Mouse (Mus musculus): ENCODE measurements around the gene Cacng5. TPM values are rescaled to one million over a fixed set of nuclear protein-coding genes. Genes with fewer than 3 reads are reported as not detected.

Cacng5 gene
- polyA plus RNA-seq, 1 experiment: 0.02 TPM

DNA sequence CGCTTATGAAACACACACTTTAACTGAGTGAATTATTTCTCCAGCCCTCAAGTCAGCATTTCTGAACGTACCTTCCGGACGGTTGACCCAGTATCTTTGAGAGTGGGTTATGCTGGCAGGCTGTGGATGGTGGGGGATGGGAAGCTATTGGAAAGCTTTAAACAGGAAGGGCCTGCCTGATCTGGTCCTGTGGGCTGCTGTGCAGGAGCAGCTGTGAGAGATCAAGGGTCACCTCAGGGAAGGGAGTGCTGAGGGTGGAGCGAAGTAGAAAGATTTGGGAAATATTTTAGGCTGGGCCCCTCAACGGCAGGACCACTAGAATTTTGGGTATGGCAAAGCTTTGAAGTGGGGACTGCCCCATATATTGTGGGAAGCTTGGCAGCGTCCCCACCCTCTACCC lies 16.9 kb upstream of the Cacng5 start:
- no peak overlapping the region for H3K4me3 ChIP-seq (replicated peaks; ENCODE audit: extremely low read depth, low read depth, low read length)
- TF ChIP-seq POLR2A (IDR thresholded peaks at IDR 0.05; ENCODE audit: borderline replicate concordance, extremely low read depth, low read depth, low read length) (no peak), CTCF (IDR thresholded peaks at IDR 0.05; ENCODE audit: insufficient read depth, low read length) (no peak)
- WGBS: 51% methylated on average over 7 of the region's 7 CpGs
- H3K4me1 ChIP-seq (ENCODE audit: control insufficient read depth, insufficient read depth, low read length): no peaks in the 10 kb centered on the region
- no peak for DNase-seq

DNA sequence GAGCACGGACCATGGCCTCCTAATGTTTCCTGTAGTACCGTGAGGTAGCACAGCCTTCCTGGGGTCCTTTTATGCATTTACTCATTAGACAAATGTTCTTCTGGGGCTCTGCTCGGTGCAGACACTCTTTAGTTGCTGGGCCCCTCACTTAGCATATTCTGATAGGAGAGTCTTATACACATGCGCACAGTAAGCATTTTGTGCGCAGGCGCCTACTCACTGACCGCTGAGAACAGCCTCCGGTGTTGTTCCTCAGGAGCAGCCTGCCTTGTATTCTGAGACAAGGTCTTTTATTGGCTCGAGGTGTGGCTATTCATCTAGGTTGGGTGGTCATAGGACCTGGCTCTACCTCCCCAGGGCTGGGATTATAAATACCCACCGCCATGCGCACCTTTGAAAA lies 16.4 kb upstream of the Cacng5 start:
- no peak for TF ChIP-seq POLR2A (IDR thresholded peaks at IDR 0.05; ENCODE audit: borderline replicate concordance, extremely low read depth, low read depth, low read length)
- TF ChIP-seq CTCF (IDR thresholded peaks at IDR 0.05; ENCODE audit: insufficient read depth, low read length): no peak
- Histone ChIP-seq H3K4me1 (ENCODE audit: control insufficient read depth, insufficient read depth, low read length) (no peaks in the 10 kb centered on the region), H3K4me3 (replicated peaks; ENCODE audit: extremely low read depth, low read depth, low read length) (no peak overlapping the region)
- WGBS: 78% methylated on average over 11 of the region's 11 CpGs
- no peak for DNase-seq

DNA sequence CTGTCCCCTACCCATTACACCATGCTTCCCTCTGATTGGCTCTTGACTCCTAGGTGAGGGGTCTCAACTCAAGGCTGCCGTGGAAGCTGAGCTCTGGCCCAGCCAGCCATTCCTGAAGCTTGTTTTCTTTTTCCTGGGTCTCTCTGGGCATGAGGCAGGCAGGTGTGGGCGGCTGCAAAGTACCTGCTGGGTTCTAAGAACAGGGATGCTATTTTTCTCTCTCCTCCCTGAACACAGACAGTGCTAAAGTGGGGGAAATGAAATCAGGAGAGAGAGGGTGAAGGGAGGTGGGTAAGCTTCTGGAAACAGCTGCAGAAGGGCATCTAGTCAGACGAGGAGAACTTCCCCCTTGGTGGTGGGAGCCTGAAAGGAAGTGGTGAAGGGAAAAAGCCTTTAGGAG lies 14.9 kb upstream of the Cacng5 start:
- no peak for TF ChIP-seq CTCF (IDR thresholded peaks at IDR 0.05; ENCODE audit: insufficient read depth, low read length)
- TF ChIP-seq POLR2A (IDR thresholded peaks at IDR 0.05; ENCODE audit: borderline replicate concordance, extremely low read depth, low read depth, low read length): no peak
- 51% methylated on average over 3 of the region's 3 CpGs for WGBS
- no peaks in the 10 kb centered on the region for H3K4me1 ChIP-seq (ENCODE audit: control insufficient read depth, insufficient read depth, low read length)
- no peak for DNase-seq
- H3K4me3 ChIP-seq (replicated peaks; ENCODE audit: extremely low read depth, low read depth, low read length): no peak overlapping the region

DNA sequence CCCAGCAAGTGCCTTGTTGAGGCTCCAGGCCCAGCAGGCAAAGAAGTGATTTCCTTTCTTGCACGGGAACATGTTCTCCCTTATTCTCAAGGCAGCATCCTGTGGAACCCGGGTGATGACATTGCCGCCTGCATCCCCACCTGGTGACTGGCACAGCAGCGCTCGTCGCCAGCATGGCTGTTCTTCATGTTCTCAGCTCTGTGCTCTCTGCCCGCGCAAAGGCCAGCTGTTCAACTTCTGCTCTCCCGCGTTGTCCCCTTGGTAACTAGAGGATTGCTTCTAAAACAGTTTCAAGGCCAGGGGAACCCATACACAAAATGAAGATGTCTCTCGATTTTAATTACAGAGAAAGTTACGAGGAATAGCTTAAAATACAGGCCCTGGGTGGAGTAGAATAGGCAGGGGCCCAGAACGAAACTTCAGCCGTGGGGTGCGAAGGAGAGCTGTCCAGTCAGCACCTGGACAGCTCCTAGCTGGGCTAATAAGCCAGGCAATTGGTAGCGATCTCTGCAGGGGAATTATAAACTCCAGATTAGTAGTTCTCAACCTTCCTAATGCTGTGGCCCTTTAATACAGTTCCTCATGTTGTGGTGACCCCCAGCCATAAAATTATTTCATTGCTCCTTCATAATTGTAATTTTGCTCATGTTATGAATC lies 5.1 kb upstream of the Cacng5 start:
- DNase-seq: no peak
- Histone ChIP-seq H3K4me3 (replicated peaks; ENCODE audit: extremely low read depth, low read depth, low read length) (no peak overlapping the region), H3K4me1 (ENCODE audit: control insufficient read depth, insufficient read depth, low read length) (no peaks in the 10 kb centered on the region)
- no peak for TF ChIP-seq POLR2A (IDR thresholded peaks at IDR 0.05; ENCODE audit: borderline replicate concordance, extremely low read depth, low read depth, low read length)
- TF ChIP-seq CTCF (IDR thresholded peaks at IDR 0.05; ENCODE audit: insufficient read depth, low read length): no peak
- 41% methylated on average over 16 of the region's 16 CpGs for WGBS

DNA sequence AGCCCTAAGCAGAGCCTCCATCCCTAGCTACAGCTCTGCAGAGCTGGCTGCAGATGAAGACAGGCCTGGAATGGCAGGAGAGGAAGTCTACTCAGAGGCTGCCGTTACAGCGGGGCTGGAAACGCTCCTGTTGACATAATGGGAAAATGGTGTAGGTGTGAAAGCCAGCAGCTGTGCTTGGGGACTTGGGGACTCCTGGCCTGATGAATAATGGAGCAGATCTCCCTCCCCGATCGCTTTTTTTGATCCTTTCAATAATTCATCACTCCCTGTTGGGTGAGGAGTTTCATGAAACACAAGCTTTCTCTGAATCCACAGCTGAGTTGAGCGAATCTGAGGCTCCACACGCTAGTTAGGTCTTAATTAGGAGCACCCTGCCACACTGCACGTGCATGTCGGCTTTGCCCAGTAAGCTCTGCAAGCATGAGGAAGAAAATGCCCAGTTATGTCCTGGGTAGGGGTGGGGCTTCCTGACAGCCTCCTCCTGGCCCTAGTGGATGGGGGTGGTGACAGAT lies 2.9 kb upstream of the Cacng5 start:
- 57% methylated on average over 9 of the region's 9 CpGs for WGBS
- no peaks in the 10 kb centered on the region for H3K4me1 ChIP-seq (ENCODE audit: control insufficient read depth, insufficient read depth, low read length)
- H3K4me3 ChIP-seq (replicated peaks; ENCODE audit: extremely low read depth, low read depth, low read length): no peak overlapping the region
- TF ChIP-seq POLR2A (IDR thresholded peaks at IDR 0.05; ENCODE audit: borderline replicate concordance, extremely low read depth, low read depth, low read length): no peak
- no peak for TF ChIP-seq CTCF (IDR thresholded peaks at IDR 0.05; ENCODE audit: insufficient read depth, low read length)
- DNase-seq: no peak

DNA sequence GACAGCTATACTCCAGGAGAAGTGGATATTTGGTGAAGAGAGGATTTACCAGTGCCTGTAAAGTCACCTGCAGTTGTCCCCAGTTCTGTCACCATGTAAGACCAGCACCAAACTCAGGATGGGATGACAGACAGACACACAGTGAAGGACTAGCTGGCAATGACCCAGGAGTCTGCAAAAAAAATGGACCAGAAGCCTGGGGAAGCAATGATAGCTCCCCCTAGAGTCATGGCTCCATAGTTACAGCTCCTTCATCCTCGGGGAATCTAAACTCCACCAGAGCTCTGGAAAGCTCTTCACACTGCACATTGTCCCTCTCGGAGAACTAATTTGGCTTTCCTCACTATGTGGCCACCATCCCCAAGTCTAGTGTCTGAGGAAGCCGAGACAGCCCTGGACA lies 1.5 kb downstream of the Cacng5 start:
- Histone ChIP-seq H3K4me3 (replicated peaks; ENCODE audit: extremely low read depth, low read depth, low read length) (no peak overlapping the region), H3K4me1 (ENCODE audit: control insufficient read depth, insufficient read depth, low read length) (no peaks in the 10 kb centered on the region)
- TF ChIP-seq POLR2A (IDR thresholded peaks at IDR 0.05; ENCODE audit: borderline replicate concordance, extremely low read depth, low read depth, low read length) (no peak), CTCF (IDR thresholded peaks at IDR 0.05; ENCODE audit: insufficient read depth, low read length) (no peak)
- DNase-seq: no peak
- WGBS: 53% methylated on average over 3 of the region's 3 CpGs

DNA sequence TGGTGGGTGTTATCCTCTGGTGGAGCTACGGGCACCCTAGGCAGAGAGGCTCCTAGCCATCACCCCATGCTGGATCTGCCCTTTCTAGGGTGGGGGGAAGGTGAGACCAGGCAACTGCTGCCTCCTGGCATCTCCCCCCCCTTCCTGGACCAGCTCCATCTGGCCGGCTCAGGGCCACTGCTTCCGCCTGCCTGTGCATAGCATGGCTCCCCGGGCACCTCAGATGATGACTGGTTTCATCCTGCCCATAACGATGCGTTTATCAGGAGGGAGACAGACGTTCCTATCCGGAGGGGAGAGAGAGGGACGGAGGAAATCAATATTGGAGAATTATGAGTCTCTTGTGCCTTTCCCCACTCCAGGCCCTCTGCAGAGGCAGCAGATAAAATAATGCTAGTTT lies 9.5 kb downstream of the Cacng5 start:
- no peak for TF ChIP-seq POLR2A (IDR thresholded peaks at IDR 0.05; ENCODE audit: borderline replicate concordance, extremely low read depth, low read depth, low read length)
- no peak for TF ChIP-seq CTCF (IDR thresholded peaks at IDR 0.05; ENCODE audit: insufficient read depth, low read length)
- Histone ChIP-seq H3K4me1 (ENCODE audit: control insufficient read depth, insufficient read depth, low read length) (no peaks in the 10 kb centered on the region), H3K4me3 (replicated peaks; ENCODE audit: extremely low read depth, low read depth, low read length) (no peak overlapping the region)
- WGBS: 66% methylated on average over 9 of the region's 9 CpGs
- DNase-seq: no peak

DNA sequence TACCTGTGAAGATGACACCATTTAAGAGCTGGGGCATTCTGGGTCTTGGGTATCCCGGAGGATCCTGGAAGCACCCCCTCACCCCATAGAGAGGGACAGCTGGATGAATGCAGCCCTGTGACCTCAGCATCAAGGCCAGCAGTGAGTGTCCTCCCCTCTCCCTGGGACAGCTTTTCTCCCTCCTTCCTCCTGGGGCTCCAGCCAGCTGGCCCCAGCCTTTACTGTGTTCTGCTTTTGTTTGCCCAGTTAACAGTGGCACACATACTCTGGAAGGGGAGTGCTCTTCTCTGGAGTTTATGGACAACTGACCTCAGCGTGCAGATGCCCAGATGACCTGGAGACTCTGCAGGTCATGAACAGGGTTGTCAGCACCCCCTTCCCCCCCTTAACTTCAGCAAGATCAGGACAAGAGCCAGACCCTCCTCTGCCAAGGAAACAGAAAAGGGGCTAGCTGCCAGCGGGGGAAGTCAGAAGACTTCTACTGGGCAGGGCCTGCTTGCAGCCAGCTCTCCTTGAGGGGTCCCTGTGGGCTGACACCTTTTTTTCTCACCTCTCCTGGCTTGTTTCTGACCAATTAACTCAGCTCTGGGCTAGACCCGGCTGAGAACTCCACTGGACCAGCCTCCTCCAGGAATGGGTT lies 10.8 kb downstream of the Cacng5 start:
- TF ChIP-seq CTCF (IDR thresholded peaks at IDR 0.05; ENCODE audit: insufficient read depth, low read length) (no peak), POLR2A (IDR thresholded peaks at IDR 0.05; ENCODE audit: borderline replicate concordance, extremely low read depth, low read depth, low read length) (no peak)
- 23% methylated on average over 4 of the region's 4 CpGs for WGBS
- no peak for DNase-seq
- H3K4me3 ChIP-seq (replicated peaks; ENCODE audit: extremely low read depth, low read depth, low read length): no peak overlapping the region
- H3K4me1 ChIP-seq (ENCODE audit: control insufficient read depth, insufficient read depth, low read length): no peaks in the 10 kb centered on the region

DNA sequence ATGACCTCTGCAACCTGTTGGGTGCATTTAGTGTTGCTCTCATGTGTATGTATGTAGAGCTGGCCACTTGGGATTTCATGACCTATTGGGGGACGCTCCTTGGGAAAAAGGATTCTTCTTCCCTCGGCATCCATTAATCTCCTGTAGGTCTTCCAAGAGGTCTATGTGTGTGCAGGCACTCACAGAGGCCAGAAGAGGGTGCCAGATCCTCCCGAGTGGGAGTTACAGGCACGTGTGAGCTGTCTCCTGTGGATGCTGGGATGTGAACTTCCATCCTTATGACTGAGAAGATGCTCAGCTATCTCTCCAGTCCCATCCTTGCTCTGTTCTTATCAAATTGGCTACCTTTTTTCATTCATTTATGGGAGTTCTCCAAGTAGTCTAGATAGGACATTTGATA lies 14.4 kb downstream of the Cacng5 start:
- no peak for TF ChIP-seq CTCF (IDR thresholded peaks at IDR 0.05; ENCODE audit: insufficient read depth, low read length)
- TF ChIP-seq POLR2A (IDR thresholded peaks at IDR 0.05; ENCODE audit: borderline replicate concordance, extremely low read depth, low read depth, low read length): no peak
- WGBS: 40% methylated on average over 4 of the region's 4 CpGs
- H3K4me1 ChIP-seq (ENCODE audit: control insufficient read depth, insufficient read depth, low read length): no peaks in the 10 kb centered on the region
- DNase-seq: no peak
- no peak overlapping the region for H3K4me3 ChIP-seq (replicated peaks; ENCODE audit: extremely low read depth, low read depth, low read length)

DNA sequence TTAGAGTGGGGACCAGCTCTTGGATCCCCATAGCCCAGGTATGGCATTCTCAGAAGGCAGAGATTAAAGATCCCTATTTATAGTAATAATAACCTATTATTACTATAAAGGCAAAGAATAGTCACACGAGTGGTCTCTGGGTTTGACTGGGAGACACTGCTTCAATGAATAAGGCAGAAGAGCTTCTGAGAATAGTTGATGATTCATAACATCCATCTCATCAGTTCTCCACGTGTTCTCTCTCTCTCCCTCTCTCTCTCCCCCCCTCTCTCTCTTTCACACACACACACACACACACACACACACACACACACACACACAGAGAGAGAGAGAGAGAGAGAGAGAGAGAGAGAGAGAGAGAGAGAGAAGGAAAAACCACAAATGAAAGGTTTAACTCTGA lies 16.2 kb downstream of the Cacng5 start:
- no peaks in the 10 kb centered on the region for H3K4me1 ChIP-seq (ENCODE audit: control insufficient read depth, insufficient read depth, low read length)
- no peak overlapping the region for H3K4me3 ChIP-seq (replicated peaks; ENCODE audit: extremely low read depth, low read depth, low read length)
- TF ChIP-seq CTCF (IDR thresholded peaks at IDR 0.05; ENCODE audit: insufficient read depth, low read length) (no peak), POLR2A (IDR thresholded peaks at IDR 0.05; ENCODE audit: borderline replicate concordance, extremely low read depth, low read depth, low read length) (no peak)
- no peak for DNase-seq
- WGBS: 44% methylated on average over 2 of the region's 2 CpGs

Measured in lung, adult 2 months (tissue).